Mouse (Mus musculus): ENCODE measurements around the gene Tfr2. TPM values are rescaled to one million over a fixed set of nuclear protein-coding genes. Genes with fewer than 3 reads are reported as not detected.

Gene Tfr2
- polyA plus RNA-seq, 1 experiment = not detected

- Histone ChIP-seq H3K4me1 (ENCODE audit: control insufficient read depth, insufficient read depth, low read length) (peaks cover 4% of the 10 kb centered on the region; the same call in 1 of the 2 replicates), H3K4me3 (ENCODE audit: insufficient read depth, low read length) (no peak overlapping the region), H3K27ac (ENCODE audit: insufficient read depth, low read depth, low read length) (no peak overlapping the region)
- TF ChIP-seq POLR2A (IDR thresholded peaks at IDR 0.05; ENCODE audit: borderline replicate concordance, low read depth, low read length) (no peak), CTCF (IDR thresholded peaks at IDR 0.05; ENCODE audit: low read depth, low read length) (no peak)
These were observed 41.2 kb upstream of the Tfr2 start for GRCm38 (mm10) chr5:137528247-137528968.

- TF ChIP-seq CTCF (IDR thresholded peaks at IDR 0.05; ENCODE audit: low read depth, low read length) (no peak), POLR2A (IDR thresholded peaks at IDR 0.05; ENCODE audit: borderline replicate concordance, low read depth, low read length) (no peak)
- H3K27ac ChIP-seq (ENCODE audit: insufficient read depth, low read depth, low read length) = no peak overlapping the region
- peaks cover 10% of the 10 kb centered on the region for H3K4me1 ChIP-seq (ENCODE audit: control insufficient read depth, insufficient read depth, low read length)
- H3K4me3 ChIP-seq (ENCODE audit: insufficient read depth, low read length) = no peak overlapping the region
These were observed 40.2 kb upstream of the Tfr2 start for GRCm38 (mm10) chr5:137529221-137529995.

GRCm38 (mm10) chr5:137530075-137530474 lies 39.6 kb upstream of the Tfr2 start:
- TF ChIP-seq POLR2A (IDR thresholded peaks at IDR 0.05; ENCODE audit: borderline replicate concordance, low read depth, low read length) (no peak), CTCF (IDR thresholded peaks at IDR 0.05; ENCODE audit: low read depth, low read length) (no peak)
- H3K4me1 ChIP-seq (ENCODE audit: control insufficient read depth, insufficient read depth, low read length) = peaks cover 17% of the 10 kb centered on the region
- H3K27ac ChIP-seq (ENCODE audit: insufficient read depth, low read depth, low read length) = no peak overlapping the region
- peak overlapping the region; percentile 86 for H3K4me3 ChIP-seq (ENCODE audit: insufficient read depth, low read length)

- Histone ChIP-seq H3K4me3 (ENCODE audit: insufficient read depth, low read length) (peak overlapping the region; percentile 86), H3K4me1 (ENCODE audit: control insufficient read depth, insufficient read depth, low read length) (peaks cover 22% of the 10 kb centered on the region), H3K27ac (ENCODE audit: insufficient read depth, low read depth, low read length) (peak overlapping the region; percentile 94)
- TF ChIP-seq CTCF (IDR thresholded peaks at IDR 0.05; ENCODE audit: low read depth, low read length) (no peak), POLR2A (IDR thresholded peaks at IDR 0.05; ENCODE audit: borderline replicate concordance, low read depth, low read length) (no peak)
These were observed 38.8 kb upstream of the Tfr2 start for GRCm38 (mm10) chr5:137530588-137531413.

GRCm38 (mm10) chr5:137531414-137532130 lies 38.1 kb upstream of the Tfr2 start:
- H3K4me3 ChIP-seq (ENCODE audit: insufficient read depth, low read length) = peak overlapping the region; percentile 86
- H3K4me1 ChIP-seq (ENCODE audit: control insufficient read depth, insufficient read depth, low read length) = peaks cover 29% of the 10 kb centered on the region
- peak overlapping the region; percentile 94 for H3K27ac ChIP-seq (ENCODE audit: insufficient read depth, low read depth, low read length)
- TF ChIP-seq CTCF (IDR thresholded peaks at IDR 0.05; ENCODE audit: low read depth, low read length) = no peak
- TF ChIP-seq POLR2A (IDR thresholded peaks at IDR 0.05; ENCODE audit: borderline replicate concordance, low read depth, low read length) = no peak

GRCm38 (mm10) chr5:137532131-137532807 lies 37.4 kb upstream of the Tfr2 start:
- TF ChIP-seq CTCF (IDR thresholded peaks at IDR 0.05; ENCODE audit: low read depth, low read length) (0 out of 2 replicates have a peak, but pooled peaks have one; percentile 15), POLR2A (IDR thresholded peaks at IDR 0.05; ENCODE audit: borderline replicate concordance, low read depth, low read length) (no peak)
- Histone ChIP-seq H3K4me1 (ENCODE audit: control insufficient read depth, insufficient read depth, low read length) (peaks cover 29% of the 10 kb centered on the region), H3K27ac (ENCODE audit: insufficient read depth, low read depth, low read length) (peak overlapping the region; percentile 94), H3K4me3 (ENCODE audit: insufficient read depth, low read length) (peak overlapping the region; percentile 86)

GRCm38 (mm10) chr5:137532808-137533116 lies 36.9 kb upstream of the Tfr2 start:
- H3K4me3 ChIP-seq (ENCODE audit: insufficient read depth, low read length) = peak overlapping the region; percentile 86
- H3K27ac ChIP-seq (ENCODE audit: insufficient read depth, low read depth, low read length) = peak overlapping the region; percentile 94
- TF ChIP-seq POLR2A (IDR thresholded peaks at IDR 0.05; ENCODE audit: borderline replicate concordance, low read depth, low read length) (no peak), CTCF (IDR thresholded peaks at IDR 0.05; ENCODE audit: low read depth, low read length) (no peak)
- peaks cover 33% of the 10 kb centered on the region for H3K4me1 ChIP-seq (ENCODE audit: control insufficient read depth, insufficient read depth, low read length)

GRCm38 (mm10) chr5:137533117-137533827 lies 36.4 kb upstream of the Tfr2 start, which contains the start of the genes Epo and Gnb2:
Epo (minus strand) TSS chr5:137533242.
Gnb2 (minus strand) TSS chr5:137533510.
- Histone ChIP-seq H3K4me3 (ENCODE audit: insufficient read depth, low read length) (peak within 1 kb of the TSS; percentile 86), H3K4me1 (ENCODE audit: control insufficient read depth, insufficient read depth, low read length) (peaks cover 36% of the 10 kb centered on the region), H3K27ac (ENCODE audit: insufficient read depth, low read depth, low read length) (peak within 1 kb of the TSS; percentile 94)
- TF ChIP-seq POLR2A (IDR thresholded peaks at IDR 0.05; ENCODE audit: borderline replicate concordance, low read depth, low read length) = no peak
- no peak for TF ChIP-seq CTCF (IDR thresholded peaks at IDR 0.05; ENCODE audit: low read depth, low read length)
